Mouse (Mus musculus) right cerebral cortex, adult 18-20 months (tissue): ENCODE results near the gene Taf1d.
A peak's percentile ranks its signal among the peaks of the same experiment; 100 is the strongest.
"Not testable (repeated sequence)": the region's sequence is repeated elsewhere in the genome, so short reads cannot be mapped to it uniquely, and the experiment has no call there.

Experiments
- DNase-seq: peaks from one replicate; pipeline ENCODE4 v3.0.0; 2022; ENCODE audit warnings: mixed read lengths

The Taf1d gene

GRCm38 (mm10) chr9:15305503-15306397, at the start of gene Taf1d:
Gene Taf1d (plus strand): TSS chr9:15306214.
- peak; percentile 96 for DNase-seq

DNA sequence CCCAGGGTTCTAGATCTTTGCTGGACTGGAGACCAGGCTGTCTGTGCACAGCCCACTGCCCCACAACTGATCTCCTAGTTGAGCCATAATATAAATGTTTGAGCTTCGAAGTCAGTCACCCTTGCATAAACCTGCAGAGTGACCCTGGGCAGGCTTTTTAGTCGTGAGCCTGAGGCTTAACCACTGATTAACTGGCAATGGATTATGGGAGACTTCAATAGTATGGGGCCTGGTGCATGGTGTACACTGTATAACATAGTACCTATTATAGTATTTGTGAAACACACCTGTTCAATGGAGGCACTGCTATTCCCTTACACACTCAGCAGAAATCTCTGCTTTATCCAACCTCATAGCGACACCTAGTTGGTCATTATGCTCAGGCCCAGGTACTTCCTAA, 49.8 kb upstream of the Taf1d start:
- no peak for DNase-seq

DNA sequence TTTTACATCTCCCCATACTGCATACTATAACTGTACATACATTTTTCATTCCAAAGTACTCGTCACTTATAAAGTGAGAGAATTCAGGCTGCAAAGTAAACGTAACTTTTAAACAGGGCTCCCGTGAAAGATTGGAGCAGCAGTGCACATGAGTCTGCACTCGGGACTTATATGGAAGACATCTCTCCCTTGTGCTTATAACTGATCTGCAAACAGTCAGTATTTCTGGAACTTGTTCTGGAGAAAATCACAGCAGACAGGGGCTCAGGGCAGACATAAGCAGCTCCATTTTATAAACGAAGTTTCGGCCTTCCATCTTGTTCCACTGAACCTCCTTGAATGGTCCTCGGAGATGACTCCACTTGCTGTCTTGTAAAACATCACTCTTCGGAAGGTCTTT, 44.0 kb upstream of the Taf1d start:
- no peak for DNase-seq

- DNase-seq = no peak
Observed at GRCm38 (mm10) chr9:15263487-15263886, 42.5 kb upstream of the Taf1d start.

- DNase-seq = no peak
Observed at GRCm38 (mm10) chr9:15273981-15274380, 32.0 kb upstream of the Taf1d start.

GRCm38 (mm10) chr9:15276855-15277254, 29.2 kb upstream of the Taf1d start:
- no peak for DNase-seq

DNA sequence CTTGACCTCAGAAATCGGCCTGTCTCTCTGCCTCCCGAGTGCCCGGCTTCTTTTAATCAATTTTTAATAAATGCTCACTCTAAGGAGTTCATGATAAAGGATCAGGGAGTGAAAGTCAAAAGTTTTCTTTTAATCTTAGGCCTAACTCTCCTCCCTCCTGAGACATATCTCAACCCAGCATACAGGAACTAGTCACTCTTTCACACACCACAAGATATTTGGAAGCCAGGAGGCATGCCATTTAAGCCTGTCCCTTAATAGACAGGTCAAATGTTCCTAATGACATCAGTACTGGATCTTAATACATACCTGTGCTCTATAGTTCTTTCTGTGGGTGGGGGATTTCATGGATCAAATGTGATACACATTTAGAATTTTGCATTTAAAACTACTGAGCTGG, 27.7 kb upstream of the Taf1d start:
- no peak for DNase-seq

GRCm38 (mm10) chr9:15279139-15279648, 26.8 kb upstream of the Taf1d start:
- no peak for DNase-seq

GRCm38 (mm10) chr9:15279649-15280490, 26.1 kb upstream of the Taf1d start, which contains the start of gene Med17:
Gene Med17 (minus strand): TSS chr9:15279931.
- peak; percentile 96 for DNase-seq

DNA sequence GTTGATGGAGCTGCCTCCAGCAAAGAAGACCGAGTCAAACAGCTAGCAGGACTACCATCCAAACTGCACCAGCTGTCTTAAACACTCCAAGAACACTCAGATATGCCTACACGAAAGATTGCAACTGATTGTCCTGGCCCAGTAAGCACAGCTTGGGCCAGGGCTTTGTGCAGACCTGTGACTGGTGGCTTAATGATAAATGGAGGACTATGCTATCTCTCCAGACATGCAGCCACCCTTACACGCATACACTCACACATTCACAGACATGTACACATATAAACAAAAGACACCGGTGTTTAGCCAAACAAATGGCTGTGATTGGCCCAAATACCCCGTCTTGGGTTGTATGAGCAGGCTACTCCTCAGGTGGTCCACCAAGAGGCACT, 25.5 kb upstream of the Taf1d start:
- no peak for DNase-seq

GRCm38 (mm10) chr9:15285443-15285842, 20.6 kb upstream of the Taf1d start:
- no peak for DNase-seq

DNA sequence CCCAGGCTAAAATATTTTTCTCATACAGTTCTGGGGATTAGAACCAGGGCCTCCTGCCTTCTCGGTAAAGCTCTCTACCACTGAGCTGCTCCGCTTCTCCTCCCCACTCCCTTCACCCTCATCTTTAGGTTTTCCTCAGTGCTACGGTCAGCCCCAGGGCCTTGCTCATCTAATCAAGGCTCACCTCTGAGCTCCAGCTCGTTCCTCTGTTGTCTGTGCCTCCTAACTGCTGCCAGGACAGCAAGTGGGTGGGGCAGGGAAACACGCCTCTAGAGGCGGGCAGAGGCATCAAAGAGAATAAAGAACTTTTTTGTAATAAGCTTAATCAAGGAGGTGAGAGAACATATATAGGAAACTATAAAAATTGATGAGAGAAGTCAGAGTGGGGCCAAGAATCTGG, 18.2 kb upstream of the Taf1d start:
- no peak for DNase-seq

DNA sequence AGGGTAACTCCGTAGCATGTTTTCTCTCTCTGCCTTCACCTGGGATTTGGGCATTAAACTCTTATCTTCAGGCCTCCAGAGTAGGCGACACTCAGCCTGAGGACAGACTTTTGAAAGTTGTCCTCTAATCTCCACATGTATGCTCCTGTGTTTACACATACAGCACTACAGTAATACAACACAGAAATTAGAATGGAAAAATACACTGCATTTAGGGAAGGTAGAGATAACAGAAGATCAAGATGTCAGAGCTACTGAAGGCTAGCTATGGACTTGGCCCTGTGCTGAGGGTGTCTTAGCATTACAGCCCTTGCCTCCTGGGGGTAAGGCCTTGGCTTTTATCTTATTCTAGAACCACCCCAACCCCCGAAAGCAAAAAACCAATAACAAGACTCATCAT, 17.6 kb upstream of the Taf1d start:
- DNase-seq = no peak

DNA sequence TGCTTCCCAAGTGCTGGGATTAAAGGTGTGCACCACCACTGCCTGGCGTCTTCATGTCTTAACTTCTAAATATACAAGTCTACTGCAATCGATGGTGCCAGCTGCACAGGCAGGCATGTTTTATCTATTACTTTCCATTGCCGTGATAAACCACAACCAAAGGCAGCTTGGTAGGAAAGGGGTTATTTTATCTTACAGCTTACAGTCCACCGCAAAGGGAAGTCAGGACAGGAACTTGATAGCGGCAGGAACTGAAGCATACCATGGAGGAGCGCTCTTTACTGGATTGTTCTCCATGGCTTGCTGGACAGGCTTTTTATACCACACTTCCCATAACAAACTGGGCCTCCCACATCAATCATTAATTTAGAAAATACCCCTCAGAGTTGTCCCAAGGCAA, 16.8 kb upstream of the Taf1d start:
- DNase-seq = no peak

DNA sequence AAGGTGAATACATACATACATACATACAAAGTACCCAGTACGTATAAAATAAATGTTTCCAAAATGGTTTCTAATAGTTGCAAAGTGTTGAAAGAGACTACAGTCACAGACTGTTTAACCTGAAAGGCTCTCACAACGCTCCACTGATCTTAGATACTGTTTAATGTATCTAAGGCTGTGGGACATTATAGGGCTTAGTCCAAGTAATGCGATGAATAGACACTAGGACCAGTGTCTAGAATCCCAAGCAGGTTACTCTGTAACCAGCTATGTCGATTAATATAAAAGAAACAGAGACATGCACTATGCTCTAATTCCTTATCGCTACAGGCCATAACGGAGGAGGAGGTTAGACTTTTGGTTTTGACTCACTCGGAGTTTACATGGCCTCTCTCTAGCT, 8.9 kb upstream of the Taf1d start:
- no peak for DNase-seq

DNA sequence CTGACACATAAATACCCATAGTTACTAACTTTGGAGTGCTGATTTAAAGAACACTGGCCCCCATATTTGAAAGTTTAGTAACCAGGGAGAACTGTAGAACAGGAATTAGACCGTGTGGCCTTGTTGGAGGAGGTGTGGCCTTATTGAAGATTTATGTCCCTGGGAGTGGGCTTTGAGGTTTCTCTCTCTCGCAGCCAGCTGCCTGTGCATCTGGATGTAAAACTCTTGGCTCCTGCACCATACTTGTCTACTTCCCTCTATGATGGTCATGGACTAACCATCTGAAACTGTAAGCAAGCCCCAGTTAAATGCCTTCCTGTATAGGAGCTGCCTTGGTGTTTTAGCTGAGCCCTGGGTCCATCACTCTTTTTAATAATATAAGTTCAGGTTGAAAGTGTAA, 7.6 kb upstream of the Taf1d start:
- no peak for DNase-seq

- DNase-seq = no peak
Observed at GRCm38 (mm10) chr9:15300056-15300455, 6.0 kb upstream of the Taf1d start.

- DNase-seq = no peak
Observed at GRCm38 (mm10) chr9:15301399-15301798, 4.6 kb upstream of the Taf1d start.

DNA sequence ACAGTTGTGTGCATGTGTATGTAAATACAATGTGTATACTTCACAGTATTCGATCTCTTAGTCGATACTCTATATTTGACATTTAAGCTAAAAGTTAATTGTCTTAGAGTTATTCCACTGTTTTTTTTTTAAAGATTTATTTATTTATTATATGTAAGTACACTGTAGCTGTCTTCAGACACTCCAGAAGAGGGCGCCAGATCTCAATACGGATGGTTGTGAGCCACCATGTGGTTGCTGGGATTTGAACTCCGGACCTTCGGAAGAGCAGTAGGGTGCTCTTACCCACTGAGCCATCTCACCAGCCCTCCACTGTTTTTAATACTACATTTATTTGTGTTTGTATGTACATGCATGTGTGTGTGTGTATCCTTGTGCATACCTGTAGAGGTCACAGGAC, 4.0 kb upstream of the Taf1d start:
- not testable (repeated sequence) for DNase-seq

DNA sequence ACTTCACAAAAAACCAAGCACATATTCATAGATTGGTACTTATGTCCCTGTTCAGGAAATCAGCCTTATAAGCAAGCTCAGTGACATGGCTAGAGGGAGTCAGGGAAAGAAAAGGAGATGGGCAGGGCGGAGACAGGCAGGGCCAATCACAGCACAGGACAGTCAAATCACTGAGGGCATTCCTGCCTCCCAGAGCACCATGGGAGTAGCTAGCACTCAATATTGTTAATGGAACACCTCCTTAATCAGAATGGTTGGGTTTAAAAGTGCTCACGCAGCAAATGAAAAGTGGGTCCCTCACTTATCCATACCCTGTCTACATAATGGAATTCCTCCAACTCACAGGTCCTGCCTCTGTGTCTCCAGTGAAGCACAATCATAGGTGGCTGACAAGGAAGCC, 3.1 kb upstream of the Taf1d start:
- no peak for DNase-seq

- DNase-seq = no peak
Observed at GRCm38 (mm10) chr9:15306398-15307119, 545 bp downstream of the Taf1d start, which contains the start of gene 4931406C07Rik. Gene 4931406C07Rik (minus strand): TSS chr9:15306448.

GRCm38 (mm10) chr9:15307257-15307656, 1.2 kb downstream of the Taf1d start:
- no peak for DNase-seq

DNA sequence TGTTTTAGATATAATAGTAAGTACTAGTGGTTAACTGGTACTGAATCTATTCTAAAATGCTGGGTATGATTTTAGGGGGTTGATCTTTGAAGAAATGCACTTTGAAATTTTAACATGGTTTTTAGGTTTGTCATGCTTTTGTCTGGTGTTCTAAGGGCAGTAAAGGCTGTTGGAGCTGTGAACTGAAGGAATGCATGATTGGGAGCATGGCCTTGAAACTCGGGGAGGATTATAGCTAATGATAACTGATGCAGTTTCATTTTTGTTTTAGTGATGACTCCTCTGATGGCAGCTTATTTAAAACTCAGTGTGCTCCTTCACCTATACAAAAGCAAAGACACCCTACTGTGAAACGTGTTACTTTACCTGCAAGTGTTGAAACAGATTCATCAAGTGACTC, 2.2 kb downstream of the Taf1d start:
- DNase-seq = no peak
